Mouse (Mus musculus) embryonic fibroblast, embryonic 13.5 days (primary cell): ENCODE results near the gene Brd3. TPM values are rescaled to one million over a fixed set of nuclear protein-coding genes. Genes with fewer than 3 reads are reported as not detected.

Source experiments
- H3K27ac ChIP-seq: 2 replicates; pipeline ENCODE4 v1.5.1; 2012; ENCODE audit warnings: low read length, control low read depth, inconsistent platforms; ENCODE audit not compliant: insufficient read depth
- H3K4me1 ChIP-seq: 2 replicates; pipeline ENCODE4 v1.6.1; 2011; ENCODE audit warnings: low read length; ENCODE audit not compliant: control insufficient read depth, insufficient read depth
- H3K4me3 ChIP-seq: 2 replicates; pipeline ENCODE4 v1.5.1; 2011; ENCODE audit warnings: mild to moderate bottlenecking, control low read depth, low read length; ENCODE audit not compliant: insufficient read depth
- CTCF ChIP-seq: IDR thresholded peaks from 2 replicates; pipeline ENCODE4 v1.5.1; 2011; ENCODE audit warnings: mild to moderate bottlenecking, control low read depth, low read length, moderate library complexity, borderline replicate concordance; ENCODE audit not compliant: insufficient read depth
- POLR2A ChIP-seq: IDR thresholded peaks from 2 replicates; pipeline ENCODE4 v1.6.1; 2011; ENCODE audit warnings: low read depth, mild to moderate bottlenecking, control low read depth, low read length, moderate library complexity
- polyA plus RNA-seq: library from polyadenylated mRNA; stranded (reverse); fragments of >200 nt; gene quantifications from 2 replicates; pipeline ENCODE4 v1.2.4, GENCODE M21; 2011; ENCODE audit warnings: low read depth; ENCODE audit not compliant: missing spikeins, insufficient read length

Gene Brd3
- polyA plus RNA-seq, 1 experiment, result 41.4 TPM

DNA sequence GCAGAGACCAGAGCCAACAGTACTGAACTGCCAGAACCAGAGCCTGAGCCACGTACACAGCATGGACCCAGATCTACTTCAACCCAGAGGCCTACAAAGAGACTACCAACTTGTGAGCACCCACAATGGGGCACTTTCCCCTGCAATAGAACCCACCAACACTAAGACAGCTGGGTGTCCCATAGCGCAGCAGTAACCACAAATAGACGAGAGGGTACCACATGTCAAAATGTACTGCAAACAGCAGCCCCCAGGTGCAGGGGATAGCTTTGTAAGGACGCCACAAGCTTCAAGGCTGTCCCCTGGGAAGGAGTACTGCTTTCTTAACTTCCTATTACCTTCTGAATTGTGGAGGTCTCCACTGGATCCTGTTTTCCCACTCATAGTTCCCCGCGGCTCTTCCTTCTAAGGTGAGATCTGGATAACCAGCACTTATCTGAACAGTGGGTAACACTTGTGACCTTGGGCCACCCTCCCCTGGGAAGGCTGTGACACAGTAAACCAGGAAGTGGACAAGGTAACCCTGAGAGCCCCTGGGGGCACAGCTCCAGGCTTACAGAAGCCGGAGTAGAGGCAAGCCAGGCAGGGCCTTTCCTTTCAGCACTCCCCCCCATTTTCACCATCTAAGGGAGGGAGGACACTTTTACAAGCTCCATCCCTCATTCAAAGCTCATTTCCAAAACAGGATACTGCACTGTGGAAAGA lies 34.2 kb downstream of the Brd3 start:
- 0 out of 2 replicates have a peak overlapping the region, but pooled peaks have one; percentile 94 for H3K4me3 ChIP-seq
- no peak overlapping the region for H3K27ac ChIP-seq
- TF ChIP-seq CTCF, result no peak
- no peak for TF ChIP-seq POLR2A
- no peaks in the 10 kb centered on the region; the same call in 1 of the 2 replicates for H3K4me1 ChIP-seq

DNA sequence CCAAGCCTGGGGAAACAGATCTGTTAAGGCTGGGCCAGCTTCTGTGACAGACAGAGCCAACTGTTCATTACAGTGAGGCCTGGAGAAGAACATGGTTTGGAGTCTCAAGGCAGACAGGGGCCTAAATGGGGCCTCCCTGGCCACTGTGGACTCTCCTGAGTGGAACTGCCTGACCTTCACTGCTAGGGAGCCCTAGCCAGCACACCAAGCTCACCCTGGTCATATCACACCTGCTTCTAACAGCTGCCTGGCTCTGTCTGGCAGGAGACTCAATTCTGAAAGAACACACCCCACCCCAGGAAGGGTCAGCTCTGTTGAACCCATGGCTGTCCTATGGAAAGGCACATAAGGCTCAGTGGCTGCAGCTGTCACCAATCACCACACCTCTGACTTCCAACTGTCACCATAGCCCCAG lies 36.3 kb downstream of the Brd3 start:
- Histone ChIP-seq H3K4me3 (no peak overlapping the region), H3K27ac (no peak overlapping the region), H3K4me1 (no peaks in the 10 kb centered on the region; the same call in 1 of the 2 replicates)
- TF ChIP-seq CTCF (no peak), POLR2A (no peak)

DNA sequence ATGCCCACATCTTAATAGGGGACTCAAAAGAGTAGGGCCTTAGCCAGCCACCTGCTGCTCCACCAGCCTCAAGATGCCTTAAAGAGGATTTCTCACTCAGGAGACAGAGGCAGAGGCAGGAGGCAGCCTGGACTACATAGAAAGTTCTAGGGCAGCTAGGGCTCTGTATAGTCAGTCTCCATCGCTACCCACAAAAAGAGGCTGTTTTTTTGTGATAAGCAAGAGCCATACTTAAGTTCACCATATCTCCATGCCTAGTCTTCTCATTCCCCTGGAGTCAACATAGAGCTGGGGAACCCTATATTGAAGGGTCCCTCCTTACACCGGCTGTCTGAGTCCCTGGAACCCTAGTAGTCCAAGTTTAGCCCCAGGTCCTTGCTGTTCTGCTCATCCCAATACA lies 36.9 kb downstream of the Brd3 start:
- Histone ChIP-seq H3K4me3 (no peak overlapping the region), H3K27ac (no peak overlapping the region), H3K4me1 (no peaks in the 10 kb centered on the region; the same call in 1 of the 2 replicates)
- no peak for TF ChIP-seq CTCF
- no peak for TF ChIP-seq POLR2A

DNA sequence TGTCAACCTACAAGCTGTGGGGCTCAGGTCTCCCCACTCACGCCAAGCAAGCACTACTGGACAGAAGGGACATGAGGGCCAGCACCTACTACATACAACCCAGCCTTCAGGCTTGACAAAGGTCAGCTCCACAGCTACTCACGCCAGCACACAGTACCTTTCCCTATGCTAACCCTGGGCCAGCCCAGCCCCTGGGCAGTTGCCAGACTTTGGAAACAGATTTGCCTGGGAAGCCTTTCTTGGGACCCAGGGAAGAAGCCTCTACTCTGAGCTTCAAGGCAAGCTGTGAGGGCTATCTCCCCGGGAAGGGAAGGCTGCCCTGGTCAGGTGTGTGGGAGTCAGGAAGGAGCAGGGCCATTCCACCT lies 37.5 kb downstream of the Brd3 start:
- TF ChIP-seq POLR2A, result no peak
- no peak for TF ChIP-seq CTCF
- Histone ChIP-seq H3K27ac (no peak overlapping the region), H3K4me3 (no peak overlapping the region), H3K4me1 (no peaks in the 10 kb centered on the region; the same call in 1 of the 2 replicates)

DNA sequence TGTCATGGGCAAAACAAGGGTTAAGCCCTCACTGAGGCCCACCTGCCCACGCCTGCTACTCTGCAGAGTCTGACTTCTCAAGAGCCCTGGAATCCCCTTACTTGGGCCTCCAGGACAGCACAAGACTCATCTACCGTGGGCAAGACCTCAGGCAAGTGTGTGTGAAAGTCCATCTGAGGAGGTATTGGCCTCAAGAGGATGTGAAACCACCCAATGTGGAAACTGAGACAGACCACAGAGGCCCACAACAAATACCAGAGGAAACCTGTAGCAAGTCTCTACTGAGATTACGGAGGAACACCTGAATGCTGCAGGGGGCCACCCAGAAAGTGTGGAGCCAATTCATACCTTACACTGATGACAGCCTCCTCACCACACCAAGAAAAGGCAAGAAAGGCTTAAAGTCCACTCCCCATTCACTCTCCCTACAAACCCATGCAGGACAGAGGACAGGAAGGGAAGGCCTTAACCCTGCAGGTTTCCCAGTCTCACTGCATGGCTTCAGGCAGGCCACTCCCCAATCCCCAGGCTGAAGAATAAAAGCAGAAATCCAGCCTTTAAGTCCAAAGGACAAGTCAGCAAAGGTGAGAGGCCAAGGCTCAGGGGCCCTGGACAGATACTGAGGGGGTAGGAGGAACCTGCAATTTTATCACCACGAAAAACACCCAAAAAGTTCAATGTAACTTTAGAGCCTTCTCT lies 38.0 kb downstream of the Brd3 start:
- no peak overlapping the region for H3K4me3 ChIP-seq
- H3K27ac ChIP-seq, result no peak overlapping the region
- TF ChIP-seq POLR2A (no peak), CTCF (no peak)
- no peaks in the 10 kb centered on the region; the same call in 1 of the 2 replicates for H3K4me1 ChIP-seq

DNA sequence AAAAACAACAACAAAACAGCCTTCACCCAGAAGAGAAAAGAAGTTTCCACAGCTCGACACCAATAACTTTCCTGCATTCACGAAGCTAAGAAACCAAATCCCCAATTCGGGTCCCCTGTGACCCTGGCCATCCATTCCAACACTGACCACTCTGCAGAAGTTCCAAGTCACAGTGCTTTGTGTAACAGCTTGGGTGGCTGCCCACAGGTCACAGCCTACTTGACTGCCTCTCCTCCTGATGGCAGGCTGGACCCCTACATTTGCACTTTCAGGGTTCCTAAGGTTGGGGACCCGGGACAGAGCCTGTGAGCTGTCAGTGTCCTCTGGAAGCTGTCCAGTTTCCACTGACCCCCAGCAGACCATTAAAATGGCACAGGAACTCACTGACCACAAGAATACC lies 44.6 kb downstream of the Brd3 start:
- peaks cover 4% of the 10 kb centered on the region; the same call in 1 of the 2 replicates for H3K4me1 ChIP-seq
- H3K4me3 ChIP-seq, result no peak overlapping the region
- TF ChIP-seq POLR2A (no peak), CTCF (no peak)
- no peak overlapping the region for H3K27ac ChIP-seq

DNA sequence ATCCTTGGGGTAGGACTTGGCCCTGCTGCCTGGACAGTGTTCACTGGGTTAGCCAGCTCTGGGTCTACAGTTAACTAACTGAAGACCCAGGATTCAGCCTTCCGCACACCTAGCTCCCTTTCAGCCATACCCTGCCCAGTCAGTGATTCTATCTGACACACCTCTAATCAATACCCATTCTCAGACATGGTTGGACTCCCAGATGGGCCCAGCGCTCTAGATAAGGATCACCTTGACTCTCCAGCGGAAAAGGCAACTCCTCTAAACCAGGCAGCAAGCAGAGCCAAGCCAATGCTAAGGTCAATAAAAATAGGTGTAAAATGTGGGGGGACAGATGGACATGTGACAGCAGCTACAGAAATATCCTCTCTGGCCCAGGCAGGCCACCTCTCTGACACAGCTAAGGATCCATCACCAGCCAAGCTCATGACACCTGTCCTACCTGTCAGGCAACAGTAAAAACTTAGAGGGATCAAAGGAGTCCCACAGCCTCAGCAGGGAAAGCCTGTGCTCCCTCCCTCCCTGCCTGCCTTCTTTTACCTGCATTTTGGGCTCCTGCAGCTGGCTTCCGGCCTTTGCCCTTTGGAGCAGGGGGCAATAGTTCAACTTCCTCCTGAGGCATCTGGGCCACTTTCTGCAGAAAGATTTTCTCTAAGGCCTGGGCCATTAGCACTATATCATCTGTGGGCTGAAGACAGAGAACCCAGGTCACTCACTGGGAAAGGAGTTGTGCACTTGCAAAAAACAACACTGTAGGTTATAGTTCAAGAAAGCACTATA lies 45.4 kb downstream of the Brd3 start:
- peaks cover 4% of the 10 kb centered on the region; the same call in 1 of the 2 replicates for H3K4me1 ChIP-seq
- no peak overlapping the region for H3K27ac ChIP-seq
- TF ChIP-seq CTCF, result no peak
- no peak for TF ChIP-seq POLR2A
- H3K4me3 ChIP-seq, result no peak overlapping the region

DNA sequence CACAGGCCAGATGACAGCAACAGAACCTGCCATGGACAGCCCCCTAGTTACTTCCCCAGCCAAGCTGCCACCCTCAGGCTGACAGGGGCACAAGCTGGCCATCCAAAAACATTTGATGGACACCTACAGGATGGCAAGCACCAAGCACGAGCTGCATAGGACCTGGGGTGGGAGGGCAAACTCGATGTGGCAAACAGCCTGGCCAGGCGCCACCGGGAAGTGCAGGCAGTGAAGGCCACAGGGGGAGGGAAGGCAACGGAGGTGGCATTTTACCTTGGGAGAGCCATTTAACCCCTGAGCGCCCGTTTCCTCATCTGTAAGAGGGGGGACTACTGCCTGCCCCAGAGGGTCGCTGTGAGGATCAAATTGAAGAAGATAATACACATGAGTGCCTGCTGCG lies 46.8 kb downstream of the Brd3 start:
- no peak overlapping the region for H3K4me3 ChIP-seq
- no peak for TF ChIP-seq CTCF
- TF ChIP-seq POLR2A, result no peak
- no peak overlapping the region for H3K27ac ChIP-seq
- peaks cover 4% of the 10 kb centered on the region; the same call in 1 of the 2 replicates for H3K4me1 ChIP-seq

DNA sequence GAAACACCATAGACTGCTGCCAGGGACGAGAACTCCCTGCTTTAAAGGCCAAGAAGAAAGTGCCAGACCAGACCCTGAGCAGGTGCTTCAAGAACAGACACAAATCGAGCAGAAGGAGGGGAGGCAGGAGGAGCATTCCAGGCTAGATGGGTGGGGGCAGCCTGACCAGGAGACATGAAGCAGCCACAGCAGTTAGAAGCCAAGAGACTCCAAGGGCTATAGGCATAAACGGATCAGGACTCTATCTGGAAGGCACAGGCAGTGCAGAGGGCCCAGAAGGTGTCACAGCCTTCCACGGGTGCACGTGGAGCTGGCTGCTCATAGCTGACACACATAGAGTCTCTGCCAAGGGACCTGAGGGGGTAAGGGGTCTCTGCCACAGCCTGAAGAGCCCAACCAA lies 47.3 kb downstream of the Brd3 start:
- Histone ChIP-seq H3K4me1 (peaks cover 4% of the 10 kb centered on the region; the same call in 1 of the 2 replicates), H3K27ac (no peak overlapping the region), H3K4me3 (no peak overlapping the region)
- TF ChIP-seq CTCF, result no peak
- TF ChIP-seq POLR2A, result no peak
